Mouse (Mus musculus) heart, postnatal 0 days (tissue): ENCODE data around the gene Paip2b.

Experiments
- CTCF ChIP-seq: IDR thresholded peaks from 2 replicates; pipeline ENCODE4 v1.5.1; 2016; ENCODE audit warnings: antibody characterized with exemption, control low read depth, low read depth
- EP300 ChIP-seq: IDR thresholded peaks from 2 replicates; pipeline ENCODE4 v1.6.1; 2016; ENCODE audit warnings: antibody characterized with exemption, low read depth

- TF ChIP-seq CTCF (no peak), EP300 (no peak)
Observed at GRCm38 (mm10) chr6:83866954-83867597, 35.5 kb upstream of the Paip2b start, which contains the start of gene Zfp638.
